Mouse (Mus musculus) bone marrow macrophage, adult 2 months (primary cell): ENCODE measurements around the gene Obscn.

Source experiments
- CTCF ChIP-seq: IDR thresholded peaks from 2 replicates; pipeline ENCODE4 v1.5.1; 2012; ENCODE audit warnings: low read depth, mild to moderate bottlenecking, low read length, moderate library complexity
- POLR2A ChIP-seq: IDR thresholded peaks from 2 replicates; pipeline ENCODE4 v1.6.1; 2012; ENCODE audit warnings: mild to moderate bottlenecking, low read depth, low read length, borderline replicate concordance

DNA sequence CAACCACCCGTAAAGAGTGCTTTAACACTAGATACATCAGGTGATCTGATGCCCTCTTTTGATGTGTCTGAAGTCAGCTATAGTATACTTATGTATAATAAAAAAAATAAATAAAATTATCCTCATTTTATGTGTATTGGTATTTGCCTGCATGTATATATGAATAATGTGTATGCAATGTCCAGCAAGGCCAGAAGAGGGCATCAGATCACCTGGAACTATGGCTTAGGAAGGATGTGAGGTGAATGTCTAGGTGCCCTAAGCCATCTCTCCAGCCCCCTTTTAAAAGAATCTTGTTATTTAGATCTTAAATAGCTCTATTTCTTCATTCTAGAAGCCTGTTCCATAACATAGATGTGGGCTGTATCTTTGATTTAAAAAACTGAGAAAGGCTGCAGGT is 168.9 kb downstream of the Obscn start:
- no peak for TF ChIP-seq CTCF
- TF ChIP-seq POLR2A: no peak
